Mouse (Mus musculus): ENCODE data around the gene Bsph2. TPM values are rescaled to one million over a fixed set of nuclear protein-coding genes. Genes with fewer than 3 reads are reported as not detected.

Bsph2 gene
- polyA plus RNA-seq (2014; fragmentation: Nextera tagmentation; extraction: Ambion mirVana) = not detected in 2 replicates

- no peak within 1 kb of the TSS for H3K9ac ChIP-seq (ENCODE audit: low read length)
- no peak within 1 kb of the TSS for H3K4me3 ChIP-seq (ENCODE audit: low read depth, low read length)
- H3K27ac ChIP-seq (ENCODE audit: low read depth, low read length) = no peak within 1 kb of the TSS
- H3K27me3 ChIP-seq (ENCODE audit: control insufficient read depth, insufficient read depth, low read length) = no peaks in the 10 kb centered on the region
- no peak within 1 kb of the TSS for H3K4me2 ChIP-seq (ENCODE audit: low read depth, low read length, severe bottlenecking)
- no peaks in the 10 kb centered on the region for H3K4me1 ChIP-seq (replicated peaks; ENCODE audit: control insufficient read depth, insufficient read depth, low read length)
- no peaks in the 10 kb centered on the region for H3K36me3 ChIP-seq (ENCODE audit: control insufficient read depth, insufficient read depth, low read length)
- no peak for DNase-seq (ENCODE audit: low spot score)
- peaks cover 4% of the 10 kb centered on the region for H3K9me3 ChIP-seq (ENCODE audit: control insufficient read depth, low read length)
- ATAC-seq (replicated peaks; ENCODE audit: low FRiP score) = no peak
Observed at GRCm38 (mm10) chr7:13570967-13571366, at the start of gene Bsph2. Gene Bsph2, minus strand, starts transcription at chr7:13571067.

DNA sequence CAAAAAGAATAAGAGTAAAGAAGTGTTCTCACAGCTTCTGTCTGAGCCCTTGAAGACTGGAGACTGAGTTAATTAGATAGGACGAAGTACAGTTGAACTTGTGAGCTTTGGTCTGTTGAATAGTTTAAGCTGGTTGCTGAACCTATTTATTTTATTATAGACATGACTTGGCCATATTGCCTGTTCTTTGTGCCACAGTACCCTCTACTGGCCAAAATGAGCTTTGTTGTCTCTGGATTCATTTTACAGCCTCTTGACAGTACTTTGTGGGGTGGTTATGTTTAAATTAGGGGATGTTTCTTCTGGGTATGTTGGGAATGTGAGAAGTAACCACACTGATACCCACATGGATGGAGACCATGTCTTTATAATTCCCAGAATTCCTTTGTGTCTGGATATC, 59.3 kb downstream of the Bsph2 start:
- DNase-seq (ENCODE audit: low spot score) (no peak), ATAC-seq (replicated peaks; ENCODE audit: low FRiP score) (no peak)
- no peak overlapping the region for H3K4me2 ChIP-seq (ENCODE audit: low read depth, low read length, severe bottlenecking)
- H3K4me3 ChIP-seq (ENCODE audit: low read depth, low read length) = no peak overlapping the region
- H3K36me3 ChIP-seq (ENCODE audit: control insufficient read depth, insufficient read depth, low read length) = no peaks in the 10 kb centered on the region
- no peak overlapping the region for H3K27ac ChIP-seq (ENCODE audit: low read depth, low read length)
- no peaks in the 10 kb centered on the region for H3K4me1 ChIP-seq (replicated peaks; ENCODE audit: control insufficient read depth, insufficient read depth, low read length)
- 71% methylated on average over 1 of the region's 1 CpGs for WGBS
- no peaks in the 10 kb centered on the region for H3K27me3 ChIP-seq (ENCODE audit: control insufficient read depth, insufficient read depth, low read length)
- H3K9me3 ChIP-seq (ENCODE audit: control insufficient read depth, low read length) = peaks cover 5% of the 10 kb centered on the region; the same call in 1 of the 2 replicates
- H3K9ac ChIP-seq (ENCODE audit: low read length) = no peak overlapping the region

Other genes with a start within 250 kb of the Bsph2 start
- 1.9 and 3.1 TPM in 2 replicates for gene Pla2g4c, start 246.4 kb downstream of the Bsph2 start, polyA plus RNA-seq (2014; fragmentation: Nextera tagmentation; extraction: Ambion mirVana)
- gene Cabp5, start 172.9 kb downstream of the Bsph2 start, polyA plus RNA-seq (2014; fragmentation: Nextera tagmentation; extraction: Ambion mirVana) = not detected in 2 replicates
- gene Bsph1, start 120.2 kb downstream of the Bsph2 start, polyA plus RNA-seq (2014; fragmentation: Nextera tagmentation; extraction: Ambion mirVana) = not detected in 2 replicates
- not detected in 2 replicates for gene Sult2a5, start 52.9 kb upstream of the Bsph2 start, polyA plus RNA-seq (2014; fragmentation: Nextera tagmentation; extraction: Ambion mirVana)
- not detected in 2 replicates for gene Sult2a2, start 162.4 kb upstream of the Bsph2 start, polyA plus RNA-seq (2014; fragmentation: Nextera tagmentation; extraction: Ambion mirVana)